Mouse (Mus musculus) cerebellum, adult 2 months (tissue): ENCODE results near the gene Coil.

Experiments used
- CTCF ChIP-seq: fragments of 200-500 bp; IDR thresholded peaks from 2 replicates; pipeline ENCODE4 v1.5.1; 2011; ENCODE audit warnings: low read depth, mild to moderate bottlenecking, control low read depth, low read length, moderate library complexity, borderline replicate concordance; ENCODE audit not compliant: insufficient read depth
- POLR2A ChIP-seq: fragments of 200-500 bp; IDR thresholded peaks from 2 replicates; pipeline ENCODE4 v1.6.1; 2011; ENCODE audit warnings: low read length, control low read depth, borderline replicate concordance; ENCODE audit not compliant: insufficient read depth

DNA sequence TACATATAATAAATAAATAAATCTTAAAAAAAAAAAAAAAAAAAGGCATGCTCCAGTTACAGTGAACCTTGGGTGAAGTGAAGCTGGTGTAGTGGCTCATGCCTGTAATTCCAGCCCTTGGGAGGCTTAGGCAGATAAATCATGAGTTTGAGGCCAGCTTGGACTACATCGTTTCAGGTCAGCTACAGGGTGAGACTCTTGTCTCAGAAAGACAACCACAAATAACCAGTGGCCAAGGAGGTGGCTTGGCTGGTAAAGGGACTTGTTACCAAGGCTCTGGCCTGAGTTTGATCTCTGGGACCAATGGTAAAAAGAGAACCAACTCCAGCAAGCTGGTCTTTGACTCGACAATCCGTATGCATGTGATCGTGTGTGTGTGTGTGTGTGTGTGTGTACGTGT, 32.0 kb downstream of the Coil start:
- TF ChIP-seq CTCF (no peak), POLR2A (no peak)
